In the genomic region with DNA sequence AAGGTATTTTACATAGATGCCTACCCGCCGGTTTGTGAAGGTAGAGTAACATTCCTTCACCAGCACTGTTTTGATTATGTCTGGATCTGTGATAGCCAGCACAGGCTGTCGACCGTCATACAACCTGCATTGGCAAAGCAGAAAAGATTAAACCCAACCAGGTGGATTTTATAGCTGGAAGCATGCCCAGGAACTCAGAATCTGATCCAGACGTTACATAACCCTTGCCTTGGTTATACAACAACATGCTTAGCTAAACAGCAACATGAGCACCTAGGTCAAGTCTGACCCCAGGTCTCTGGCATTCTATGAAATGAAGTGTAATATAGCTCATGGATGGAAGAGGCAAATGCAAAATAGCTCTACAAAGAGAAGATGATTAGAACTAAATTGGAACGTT, we compare ENCODE assay signal across 20 mouse cellular contexts. TPM values are rescaled to one million over a fixed set of nuclear protein-coding genes. Genes with fewer than 3 reads are reported as not detected.
DNase-seq lines count a peak whose midpoint lies in the region; ATAC-seq lines count a peak whose summit lies in the region.
"Had no signal": no experiment of that assay in that cellular context is flagged by ENCODE, and none has a peak within 500 bp of the region (broad histone marks: within the 10 kb centered on the region; RNA-seq: fewer than 3 reads in every experiment).

No protein-coding gene starts in this region.

- no peak overlapping the region for H3K27ac ChIP-seq in embryonic facial prominence, embryonic 14.5 days (replicated peaks; ENCODE audit: low read depth, low read length)
- H3K27ac ChIP-seq in embryonic facial prominence, embryonic 10.5 days (replicated peaks): no peak overlapping the region
- no peak overlapping the region for H3K27ac ChIP-seq in intestine, embryonic 16.5 days (ENCODE audit: low read length)
- H3K27ac ChIP-seq: gastrocnemius, adult 2 months; heart, embryonic 10.5 days; hindbrain, postnatal 0 days; liver, embryonic 13.5 days had no signal

- no peak; the same call in 1 of the 2 replicates for ATAC-seq in embryonic facial prominence, embryonic 14.5 days (ENCODE audit: low read depth)
- no peak for ATAC-seq in intestine, embryonic 16.5 days
- no peak for ATAC-seq in granulocyte monocyte progenitor cell, adult 5-6 weeks (replicated peaks; ENCODE audit: poor library complexity, severe bottlenecking)
- ATAC-seq: forebrain, postnatal 0 days; hindbrain, postnatal 0 days; midbrain, embryonic 16.5 days; Patski had no signal

- no peaks in the 10 kb centered on the region for H3K36me3 ChIP-seq in embryonic facial prominence, embryonic 14.5 days (ENCODE audit: control insufficient read depth, insufficient read depth, low read length)
- H3K36me3 ChIP-seq in embryonic facial prominence, embryonic 10.5 days (replicated peaks): no peaks in the 10 kb centered on the region
- no peaks in the 10 kb centered on the region for H3K36me3 ChIP-seq in intestine, embryonic 16.5 days (ENCODE audit: control insufficient read depth, insufficient read depth, low read length)
- H3K36me3 ChIP-seq: heart, embryonic 10.5 days; liver, embryonic 13.5 days had no signal

- no peaks in the 10 kb centered on the region for H3K9me3 ChIP-seq in embryonic facial prominence, embryonic 14.5 days (ENCODE audit: control insufficient read depth, low read length)
- H3K9me3 ChIP-seq in embryonic facial prominence, embryonic 10.5 days: no peaks in the 10 kb centered on the region
- H3K9me3 ChIP-seq in intestine, embryonic 16.5 days (ENCODE audit: control insufficient read depth, low read length): no peaks in the 10 kb centered on the region
- H3K9me3 ChIP-seq: heart, embryonic 10.5 days; liver, embryonic 13.5 days had no signal

- H3K4me3 ChIP-seq in embryonic facial prominence, embryonic 14.5 days (ENCODE audit: low read depth, low read length): no peak overlapping the region
- H3K4me3 ChIP-seq in embryonic facial prominence, embryonic 10.5 days: no peak overlapping the region
- no peak overlapping the region for H3K4me3 ChIP-seq in intestine, embryonic 16.5 days (ENCODE audit: low read length)
- H3K4me3 ChIP-seq: gastrocnemius, adult 2 months; heart, embryonic 10.5 days; liver, embryonic 13.5 days had no signal

- peak; percentile 43 for DNase-seq in embryonic facial prominence, embryonic 14.5 days (ENCODE audit: low spot score)
- no peak for DNase-seq in embryonic facial prominence, embryonic 10.5 days (ENCODE audit: low spot score)
- peak; percentile 11 for DNase-seq in retina, adult 2 months (ENCODE audit: low read depth, low spot score)
- no peak for DNase-seq in retina, postnatal 1 day
- peak; percentile 79 to 90 for DNase-seq in kidney, adult 8-10 months
- DNase-seq in lung, postnatal 36 days: peak; percentile 75
- DNase-seq: forebrain, postnatal 0 days; gastrocnemius, adult 2 months; heart, postnatal 36 days; layer of hippocampus, postnatal 36 days; liver, embryonic 13.5 days had no signal

- no peak overlapping the region for H3K9ac ChIP-seq in embryonic facial prominence, embryonic 14.5 days (ENCODE audit: low read depth, low read length)
- no peak overlapping the region for H3K9ac ChIP-seq in intestine, embryonic 16.5 days (ENCODE audit: low read depth, low read length)
- H3K9ac ChIP-seq: forebrain, postnatal 0 days; liver, embryonic 13.5 days had no signal

- no peak overlapping the region for H3K4me2 ChIP-seq in embryonic facial prominence, embryonic 14.5 days (ENCODE audit: low read depth, low read length)
- no peak overlapping the region for H3K4me2 ChIP-seq in intestine, embryonic 16.5 days (ENCODE audit: low read depth, low read length)
- H3K4me2 ChIP-seq: liver, embryonic 13.5 days had no signal

- 58% methylated on average over 6 of the region's 6 CpGs for WGBS in embryonic facial prominence, embryonic 14.5 days
- 80% methylated on average over 6 of the region's 6 CpGs for WGBS in embryonic facial prominence, embryonic 10.5 days
- WGBS in intestine, embryonic 16.5 days: 72% methylated on average over 6 of the region's 6 CpGs

- H3K27me3 ChIP-seq in embryonic facial prominence, embryonic 14.5 days (replicated peaks; ENCODE audit: control insufficient read depth, insufficient read depth, low read length): no peaks in the 10 kb centered on the region
- no peaks in the 10 kb centered on the region for H3K27me3 ChIP-seq in embryonic facial prominence, embryonic 10.5 days (replicated peaks; ENCODE audit: low read depth, poor library complexity, severe bottlenecking)
- no peaks in the 10 kb centered on the region for H3K27me3 ChIP-seq in intestine, embryonic 16.5 days (replicated peaks; ENCODE audit: control insufficient read depth, insufficient read depth, low read length)
- H3K27me3 ChIP-seq: liver, embryonic 13.5 days had no signal

- H3K4me1 ChIP-seq in embryonic facial prominence, embryonic 14.5 days (ENCODE audit: control insufficient read depth, insufficient read depth, low read length): no peaks in the 10 kb centered on the region
- no peaks in the 10 kb centered on the region for H3K4me1 ChIP-seq in embryonic facial prominence, embryonic 10.5 days
- no peaks in the 10 kb centered on the region; the same call in 1 of the 2 replicates for H3K4me1 ChIP-seq in intestine, embryonic 16.5 days (ENCODE audit: control insufficient read depth, insufficient read depth, low read length)
- H3K4me1 ChIP-seq: heart, embryonic 10.5 days; liver, embryonic 13.5 days had no signal

RNA-seq across cellular contexts. Expression of gene Cyp3a13, which starts 5.9 kb away (rescaled TPM):
- 0.07 TPM in 1 of 2 replicates, not detected in the other for polyA plus RNA-seq in embryonic facial prominence, embryonic 14.5 days (2014; fragmentation: Nextera tagmentation; extraction: Ambion mirVana)
- polyA plus RNA-seq in embryonic facial prominence, embryonic 10.5 days (2016; fragmentation: Nextera tagmentation; extraction: Ambion mirVana): not detected in 2 replicates
- 54.6 and 70.4 TPM in 2 replicates for polyA plus RNA-seq in intestine, embryonic 16.5 days (2015; fragmentation: Nextera tagmentation; extraction: Ambion mirVana)
- not detected in 2 replicates for total RNA-seq in granulocyte monocyte progenitor cell, adult 5-6 weeks (2014; fragmentation: Nextera tagmentation)
- not detected in 2 replicates for total RNA-seq in granulocyte monocyte progenitor cell, adult 5-6 weeks (2017)
- total RNA-seq: common myeloid progenitor, adult 5-6 weeks; forebrain, postnatal 0 days; gastrocnemius, adult 2 months; megakaryocyte progenitor cell, adult 5-6 weeks had no signal
- polyA plus RNA-seq: forebrain, postnatal 0 days; midbrain, embryonic 16.5 days had no signal

RNA-seq across cellular contexts. Expression of gene Pilrb2, which starts 43.9 kb away (rescaled TPM):
- polyA plus RNA-seq in embryonic facial prominence, embryonic 14.5 days (2014; fragmentation: Nextera tagmentation; extraction: Ambion mirVana): 0.46 and 0.52 TPM in 2 replicates
- not detected in 2 replicates for polyA plus RNA-seq in embryonic facial prominence, embryonic 10.5 days (2016; fragmentation: Nextera tagmentation; extraction: Ambion mirVana)
- 1.3 and 1.8 TPM in 2 replicates for polyA plus RNA-seq in intestine, embryonic 16.5 days (2015; fragmentation: Nextera tagmentation; extraction: Ambion mirVana)
- total RNA-seq in granulocyte monocyte progenitor cell, adult 5-6 weeks (2014; fragmentation: Nextera tagmentation): 3.2 and 13.2 TPM in 2 replicates
- 4.3 and 10.3 TPM in 2 replicates for total RNA-seq in granulocyte monocyte progenitor cell, adult 5-6 weeks (2017)
- total RNA-seq: forebrain, postnatal 0 days; hindbrain, postnatal 0 days; layer of hippocampus, postnatal 36 days; left cerebral cortex, postnatal 36 days had no signal
- polyA plus RNA-seq: forebrain, postnatal 0 days; hindbrain, postnatal 0 days; midbrain, embryonic 16.5 days; Patski had no signal

RNA-seq across cellular contexts. Expression of gene Gjc3, which starts 47.3 kb away (rescaled TPM):
- polyA plus RNA-seq in embryonic facial prominence, embryonic 14.5 days (2014; fragmentation: Nextera tagmentation; extraction: Ambion mirVana): 0.45 and 0.88 TPM in 2 replicates
- 0.06 and 0.07 TPM in 2 replicates for polyA plus RNA-seq in embryonic facial prominence, embryonic 10.5 days (2016; fragmentation: Nextera tagmentation; extraction: Ambion mirVana)
- polyA plus RNA-seq in intestine, embryonic 16.5 days (2015; fragmentation: Nextera tagmentation; extraction: Ambion mirVana): 0.34 and 0.50 TPM in 2 replicates
- total RNA-seq in granulocyte monocyte progenitor cell, adult 5-6 weeks (2014; fragmentation: Nextera tagmentation): not detected in 2 replicates
- not detected in 2 replicates for total RNA-seq in granulocyte monocyte progenitor cell, adult 5-6 weeks (2017)
- total RNA-seq: common myeloid progenitor, adult 5-6 weeks; megakaryocyte progenitor cell, adult 5-6 weeks had no signal
- polyA plus RNA-seq: heart, embryonic 10.5 days; Patski had no signal

RNA-seq across cellular contexts. Expression of gene Pilrb1, which starts 57.6 kb away (rescaled TPM):
- 0.39 and 0.56 TPM in 2 replicates for polyA plus RNA-seq in embryonic facial prominence, embryonic 14.5 days (2014; fragmentation: Nextera tagmentation; extraction: Ambion mirVana)
- polyA plus RNA-seq in embryonic facial prominence, embryonic 10.5 days (2016; fragmentation: Nextera tagmentation; extraction: Ambion mirVana): 0.16 TPM in 1 of 2 replicates, not detected in the other
- 1.3 and 1.8 TPM in 2 replicates for polyA plus RNA-seq in intestine, embryonic 16.5 days (2015; fragmentation: Nextera tagmentation; extraction: Ambion mirVana)
- 3.5 and 12.1 TPM in 2 replicates for total RNA-seq in granulocyte monocyte progenitor cell, adult 5-6 weeks (2014; fragmentation: Nextera tagmentation)
- total RNA-seq in granulocyte monocyte progenitor cell, adult 5-6 weeks (2017): 7.2 and 7.6 TPM in 2 replicates
- total RNA-seq: forebrain, postnatal 0 days; hindbrain, postnatal 0 days; layer of hippocampus, postnatal 36 days; left cerebral cortex, postnatal 36 days had no signal
- polyA plus RNA-seq: forebrain, postnatal 0 days; hindbrain, postnatal 0 days; midbrain, embryonic 16.5 days; Patski had no signal

Comparison
In these comparisons a context has a peak if more than half of its experiments do, and no peak if none do; other contexts are left out.
1. DNase-seq: peak in embryonic facial prominence, embryonic 14.5 days (single experiment), retina, adult 2 months (single experiment), kidney, adult 8-10 months (2 of 2) and lung, postnatal 36 days (single experiment); none in embryonic facial prominence, embryonic 10.5 days (single experiment) and retina, postnatal 1 day (single experiment).
2. RNA of gene Cyp3a13, which starts 5.9 kb away (polyA plus RNA-seq): 54.6 to 70.4 TPM in intestine, embryonic 16.5 days; 0.07 TPM in embryonic facial prominence, embryonic 14.5 days and not detected in embryonic facial prominence, embryonic 10.5 days; every median in the first group is over 10 times any median in the second.